Mouse (Mus musculus) frontal cortex, postnatal 14 days (tissue): ENCODE measurements around the gene P2ry12.

Experiments used
- DNase-seq, 2 experiments: peaks; one replicate each; pipeline ENCODE4 v3.0.0; 2022; ENCODE audit warnings: low spot score in 2 of 2

Gene P2ry12

DNA sequence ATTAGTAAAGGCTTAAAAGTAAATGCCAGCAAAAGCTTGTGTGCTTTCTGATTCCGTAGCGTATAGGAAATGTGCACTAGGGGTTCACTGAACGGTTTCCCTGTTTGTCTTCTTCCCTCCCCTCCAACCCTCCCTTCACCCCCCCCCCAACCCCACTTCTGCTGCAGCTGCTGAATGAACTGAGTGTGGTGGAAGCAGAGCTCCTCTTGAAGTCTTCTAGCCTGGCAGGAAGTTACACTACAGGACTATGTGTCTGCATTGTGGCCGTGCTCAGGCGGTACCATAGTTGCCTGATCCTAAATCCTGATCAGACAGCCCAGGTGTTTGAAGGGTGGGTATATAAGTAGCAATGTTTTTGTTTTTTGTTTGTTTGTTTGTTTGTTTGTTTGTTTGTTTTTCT lies 27.8 kb downstream of the P2ry12 start:
- no peak for DNase-seq

DNA sequence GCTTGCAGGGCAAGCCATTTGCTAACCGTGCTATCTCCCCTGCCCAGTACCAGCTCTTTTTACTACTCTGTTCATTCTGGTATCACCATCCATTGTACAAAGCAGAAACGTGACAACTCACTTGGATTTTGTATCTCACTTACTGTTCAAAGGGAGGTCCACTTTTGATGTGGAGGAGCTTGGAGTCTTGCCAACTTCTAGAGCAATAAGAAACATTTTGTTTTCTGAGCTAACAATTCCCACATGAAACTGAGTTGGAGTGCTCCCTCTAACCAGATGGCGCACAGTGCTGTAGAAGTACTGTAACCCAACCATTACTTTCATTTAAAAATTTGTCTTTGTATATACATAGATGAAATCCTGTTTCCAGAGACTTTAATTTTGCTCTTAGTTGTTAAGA lies 31.8 kb downstream of the P2ry12 start:
- no peak for DNase-seq

DNA sequence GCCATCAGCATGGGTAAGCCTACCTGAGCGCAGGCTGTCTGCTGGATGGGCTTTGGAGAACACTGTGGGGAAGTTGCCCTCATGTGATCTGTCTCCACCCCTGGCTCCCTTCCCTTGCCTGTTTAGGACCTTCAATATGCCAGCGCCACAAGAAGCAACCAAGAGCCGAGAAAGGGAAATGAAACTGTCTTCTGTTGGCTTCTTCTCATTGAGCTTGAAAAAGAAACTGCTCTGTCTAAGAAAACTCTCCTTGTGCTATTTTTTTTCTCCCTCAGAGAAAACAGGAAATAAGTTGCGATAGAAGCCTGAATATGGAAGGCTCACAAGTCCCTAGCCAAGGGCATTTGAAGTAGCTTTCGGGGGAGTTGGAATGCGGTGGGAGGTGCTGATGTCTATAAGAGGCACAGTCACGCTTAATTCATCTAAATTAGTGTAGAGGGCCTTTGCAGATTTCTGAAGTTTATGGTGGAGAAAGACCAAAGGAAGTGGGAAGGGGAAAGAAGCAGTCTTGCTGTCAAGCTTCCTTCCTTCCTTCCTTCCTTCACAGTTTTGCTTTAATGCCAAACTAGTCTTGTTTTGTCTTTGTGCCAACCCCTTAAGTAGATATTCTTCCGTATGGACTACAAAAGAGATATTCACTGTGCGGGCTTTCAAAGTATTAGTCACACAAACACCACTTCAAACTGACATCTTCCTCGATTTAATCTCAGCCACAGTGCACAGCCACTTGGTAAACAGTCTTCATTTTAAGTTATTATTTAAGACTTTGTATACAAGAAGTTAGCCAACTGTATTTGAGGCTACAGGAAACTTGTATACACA lies 33.7 kb downstream of the P2ry12 start:
- no peak for DNase-seq

DNA sequence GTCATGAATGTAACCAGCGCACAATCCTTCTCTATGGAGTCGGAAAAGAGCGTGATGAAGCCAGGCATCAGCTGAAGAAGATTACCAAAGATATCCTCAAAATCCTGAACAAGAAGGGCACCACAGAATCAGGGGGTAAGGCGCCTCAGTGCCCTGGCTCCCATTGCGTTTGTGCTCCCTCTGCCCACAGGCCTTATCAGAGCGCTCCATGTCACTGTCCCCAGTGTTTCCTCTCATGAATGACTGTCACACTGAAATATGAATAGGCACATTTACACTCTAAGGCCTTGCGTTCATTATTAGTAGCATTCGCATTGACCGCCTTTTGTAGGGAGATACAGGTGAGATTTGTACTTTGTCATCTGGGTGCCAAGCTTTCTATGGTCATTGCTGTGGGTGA lies 35.0 kb downstream of the P2ry12 start:
- no peak for DNase-seq

DNA sequence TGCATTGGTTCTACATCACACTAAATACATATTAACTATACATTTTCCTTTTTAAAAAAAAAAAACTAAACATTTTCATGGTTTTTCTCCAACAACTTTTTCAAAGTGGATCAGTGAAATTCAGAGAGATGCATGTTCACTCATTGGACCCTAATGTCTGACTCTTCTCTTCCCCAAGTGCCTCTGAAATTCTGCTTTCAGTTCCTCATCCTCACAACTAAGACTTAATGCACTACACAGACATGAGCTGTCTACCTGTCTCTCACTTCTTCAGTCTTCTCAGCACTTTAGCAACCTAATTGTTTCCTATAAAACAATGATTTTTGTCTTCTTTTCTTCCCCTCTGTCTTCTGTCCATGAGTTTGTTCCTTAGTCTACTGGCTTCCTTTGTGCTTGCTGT lies 37.3 kb downstream of the P2ry12 start:
- no peak for DNase-seq

DNA sequence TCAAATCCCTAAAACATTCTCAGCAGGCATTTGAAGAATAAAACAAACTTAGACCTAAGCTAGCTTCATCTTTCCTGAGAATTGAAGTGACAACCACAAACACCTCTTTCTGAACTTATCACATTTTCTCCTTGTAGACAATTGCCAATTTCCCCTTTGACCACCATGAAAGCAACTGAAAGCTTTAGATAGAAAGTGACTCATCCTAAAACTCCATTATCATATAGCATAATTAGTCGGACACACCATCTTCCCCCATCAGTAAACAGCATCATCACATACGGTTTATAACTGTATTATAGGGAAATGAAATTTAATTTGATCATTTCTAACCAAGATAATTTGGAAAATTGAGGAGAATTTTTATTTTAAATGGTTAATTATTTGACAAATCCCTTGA lies 40.4 kb downstream of the P2ry12 start:
- no peak for DNase-seq

DNA sequence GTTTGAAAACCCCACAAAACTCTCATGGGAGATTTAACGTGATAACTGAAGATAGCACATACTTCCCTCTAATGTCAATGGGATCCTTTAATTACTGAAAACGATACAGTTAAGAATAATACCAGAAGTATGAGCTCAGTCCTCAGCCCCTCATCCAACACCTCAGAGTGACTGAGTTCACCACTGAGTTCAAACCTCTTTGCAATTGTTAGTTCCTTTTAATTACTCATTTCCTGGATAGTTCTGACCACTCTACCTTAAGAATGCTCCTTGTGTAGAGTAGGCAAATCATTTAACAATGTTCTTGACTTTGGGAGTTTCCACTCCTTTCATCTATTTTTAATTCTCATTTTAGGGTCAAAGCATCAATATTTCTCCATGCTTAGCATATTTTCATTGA lies 43.3 kb downstream of the P2ry12 start:
- no peak for DNase-seq

DNA sequence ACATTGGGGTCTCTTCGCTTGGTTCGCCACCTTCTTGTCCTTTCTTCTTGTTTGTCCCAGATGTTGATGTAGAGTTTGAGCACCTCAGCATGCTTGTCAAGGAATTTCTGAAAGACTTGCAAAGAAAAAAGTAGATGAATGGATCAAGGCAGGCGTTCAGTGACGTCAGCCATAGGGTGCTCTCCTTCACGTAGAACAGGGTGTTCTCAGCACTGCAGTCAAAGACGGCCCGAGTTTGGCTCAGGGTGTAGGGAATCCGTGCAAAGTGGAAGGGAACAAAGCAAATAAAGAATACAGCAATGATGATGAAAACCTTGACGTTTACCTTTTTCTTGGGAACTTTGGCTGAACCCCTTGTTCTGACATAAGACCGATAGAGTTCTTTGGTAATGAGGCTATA lies 45.5 kb downstream of the P2ry12 start:
- DNase-seq = no peak

DNA sequence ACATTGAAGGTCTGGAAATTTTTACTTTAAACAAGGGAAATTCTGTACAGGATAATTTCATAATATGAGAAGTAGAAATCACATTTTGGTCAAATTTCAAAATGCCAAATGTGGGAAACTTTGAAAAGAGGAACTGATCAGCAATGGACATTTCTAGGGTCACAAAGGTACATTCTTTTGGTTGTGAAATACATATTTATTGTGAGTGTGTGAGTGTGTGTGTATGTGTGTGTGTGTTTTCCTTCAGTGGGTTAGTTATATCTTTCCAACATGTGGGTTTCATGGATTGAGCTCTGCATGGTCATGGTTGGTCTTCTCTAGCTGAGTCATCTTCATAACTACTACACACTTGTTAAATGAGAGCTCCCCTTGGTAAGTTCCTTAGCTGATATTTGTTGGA lies 50.3 kb downstream of the P2ry12 start:
- no peak for DNase-seq

DNA sequence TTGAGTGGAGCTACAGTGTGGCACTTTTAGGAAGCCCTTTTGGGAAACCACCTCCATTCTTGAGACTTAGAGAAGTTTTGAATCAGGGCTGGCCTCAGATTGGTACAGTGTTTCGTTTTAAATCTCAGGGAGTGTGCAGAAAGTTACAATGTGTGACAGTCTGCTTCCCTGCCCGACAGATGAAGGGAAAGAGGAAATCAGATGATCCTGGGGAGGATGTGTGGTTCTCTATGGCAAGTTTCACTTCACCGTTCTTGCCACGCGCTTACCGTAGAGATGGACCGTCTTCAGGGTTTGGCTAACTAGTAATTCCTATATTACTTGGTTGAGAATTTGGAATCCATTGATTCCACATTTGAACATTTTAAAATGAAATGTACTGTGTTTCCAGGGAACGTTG lies 50.9 kb downstream of the P2ry12 start:
- DNase-seq = no peak

DNA sequence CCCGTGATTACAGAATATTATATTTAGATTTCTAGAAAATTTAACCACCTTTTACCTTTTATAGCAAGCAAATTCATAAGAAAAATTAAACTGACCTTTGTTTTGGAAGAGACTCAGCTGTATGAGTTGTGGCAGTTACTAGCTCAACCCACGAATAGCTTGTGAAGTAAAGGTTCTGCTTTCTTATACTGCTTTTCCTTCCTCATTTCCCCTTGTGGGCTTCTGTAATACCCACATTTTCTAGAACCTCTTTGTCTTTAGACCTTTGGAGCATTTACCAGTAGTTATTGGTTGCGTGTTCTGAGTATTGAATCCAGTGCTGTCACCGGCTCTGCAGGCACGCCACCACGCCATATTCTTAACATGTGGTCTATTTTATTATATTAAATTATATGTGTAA lies 51.9 kb downstream of the P2ry12 start, which contains the start of gene P2ry13:
Gene P2ry13 (minus strand): TSS at position 156 of the 400 bp plus-strand sequence.
- no peak for DNase-seq

DNA sequence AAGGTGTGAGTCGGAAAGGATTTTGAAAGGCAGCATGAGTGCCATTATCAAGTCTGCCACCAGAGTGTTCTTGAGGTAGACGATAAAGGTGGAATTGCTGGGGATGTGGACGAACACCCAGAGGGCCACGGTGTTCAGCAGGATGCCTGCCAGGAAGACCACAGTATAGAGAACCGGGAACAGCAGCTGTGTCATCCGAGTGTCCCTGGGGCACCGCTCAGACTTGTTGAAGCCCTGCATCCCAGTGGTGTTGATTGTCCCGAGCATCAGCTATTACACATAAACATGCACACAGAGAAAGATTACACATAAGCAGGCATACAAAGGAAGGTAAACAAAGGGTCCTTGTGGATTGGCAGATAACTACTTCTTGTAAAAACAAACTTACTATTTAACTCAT lies 52.6 kb downstream of the P2ry12 start:
- DNase-seq = no peak

DNA sequence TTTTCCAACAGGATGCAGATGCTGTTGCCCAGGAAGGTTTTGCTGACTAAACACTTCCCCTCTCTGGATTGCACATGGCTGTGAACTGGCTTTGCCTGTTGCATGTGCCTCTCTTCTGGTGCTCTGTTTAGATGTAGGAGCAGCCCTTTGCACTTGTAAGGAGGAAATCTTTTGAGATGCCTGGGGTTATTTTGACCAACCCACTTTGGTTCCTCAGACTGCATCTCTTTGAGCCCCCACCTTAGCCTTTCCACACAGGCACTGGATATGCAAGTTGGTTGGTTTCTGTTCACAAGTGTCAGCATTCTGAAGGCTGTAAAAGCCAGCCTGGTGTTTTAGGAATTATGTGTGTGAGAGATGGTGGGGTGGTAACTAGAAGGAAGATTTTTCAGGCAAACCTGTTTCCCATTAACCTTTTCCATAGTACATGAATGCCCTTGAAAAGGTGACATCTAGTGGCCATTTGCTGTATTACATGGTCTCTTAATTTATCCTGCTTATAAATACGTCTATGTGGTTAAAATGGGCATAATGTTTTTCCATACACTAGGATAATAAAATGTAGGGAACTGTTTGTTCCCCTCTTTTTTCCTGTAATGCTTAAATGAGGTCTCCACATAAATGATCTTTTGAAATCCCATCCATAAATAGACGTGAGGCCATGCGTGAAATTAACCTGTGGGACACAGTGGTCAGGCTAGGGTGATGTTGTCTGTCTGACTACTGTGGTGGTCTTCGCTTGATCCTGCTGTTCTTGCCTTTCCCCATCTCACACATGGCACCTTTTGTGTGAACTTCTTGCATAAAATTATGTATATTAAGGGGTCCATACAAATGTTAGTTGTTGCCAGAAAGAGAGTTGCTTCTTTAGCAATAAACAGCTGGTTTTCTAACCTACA lies 53.8 kb downstream of the P2ry12 start:
- no peak for DNase-seq

DNA sequence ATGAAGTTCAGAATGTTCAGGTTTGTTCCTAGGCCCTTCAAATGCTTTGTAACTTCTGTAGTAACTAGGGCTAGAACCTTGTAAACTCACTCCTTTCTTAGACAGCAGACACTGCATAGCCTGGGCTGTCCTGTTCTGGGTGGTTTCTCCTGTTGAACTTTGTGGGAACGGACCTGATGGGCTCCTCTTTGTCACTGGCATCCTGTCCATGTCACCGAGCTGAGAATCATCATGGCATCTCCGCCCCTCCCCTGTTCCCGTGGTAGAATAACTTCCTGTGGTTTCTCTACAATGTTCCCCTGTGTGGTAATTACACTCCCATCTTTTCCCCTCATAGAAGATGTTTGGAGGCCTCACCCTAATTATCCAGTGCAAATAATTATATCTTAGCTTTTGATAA lies 56.7 kb downstream of the P2ry12 start:
- DNase-seq = no peak

DNA sequence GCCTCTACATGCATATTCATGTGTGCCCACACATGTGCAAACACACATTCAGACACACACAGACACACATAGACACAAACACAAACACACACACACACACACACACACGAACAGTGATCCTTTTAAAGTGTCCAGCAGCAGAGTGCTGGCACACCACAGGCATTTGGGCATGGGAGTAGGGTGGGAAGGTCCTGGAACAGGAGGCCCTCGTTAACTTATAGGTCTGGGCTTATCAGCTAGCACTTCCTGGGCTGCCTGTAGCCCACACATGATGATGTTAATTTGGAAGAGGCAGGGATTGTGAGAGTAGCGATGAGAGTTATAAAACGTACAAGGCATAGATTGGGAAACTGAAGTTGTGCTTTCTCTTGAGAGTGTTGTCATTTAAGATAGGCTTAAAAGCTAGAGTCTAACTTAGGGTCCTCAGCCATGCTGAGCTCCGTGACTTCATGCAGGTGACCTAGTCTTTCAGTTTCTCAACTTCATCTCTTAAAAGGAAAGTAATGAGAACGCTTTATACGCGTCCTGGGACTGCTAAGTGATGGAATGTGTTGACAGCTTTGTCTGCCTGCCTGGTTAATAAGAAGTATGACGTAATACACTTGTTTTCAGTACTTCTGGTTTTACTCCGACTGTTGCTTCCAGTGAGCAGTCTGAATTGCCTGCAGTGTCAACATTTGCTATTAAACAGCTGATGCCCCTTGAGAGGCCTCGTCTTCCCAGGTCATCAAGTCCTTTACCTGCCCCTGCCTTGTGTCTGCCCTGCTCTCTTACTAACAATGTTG lies 57.8 kb downstream of the P2ry12 start:
- no peak for DNase-seq

DNA sequence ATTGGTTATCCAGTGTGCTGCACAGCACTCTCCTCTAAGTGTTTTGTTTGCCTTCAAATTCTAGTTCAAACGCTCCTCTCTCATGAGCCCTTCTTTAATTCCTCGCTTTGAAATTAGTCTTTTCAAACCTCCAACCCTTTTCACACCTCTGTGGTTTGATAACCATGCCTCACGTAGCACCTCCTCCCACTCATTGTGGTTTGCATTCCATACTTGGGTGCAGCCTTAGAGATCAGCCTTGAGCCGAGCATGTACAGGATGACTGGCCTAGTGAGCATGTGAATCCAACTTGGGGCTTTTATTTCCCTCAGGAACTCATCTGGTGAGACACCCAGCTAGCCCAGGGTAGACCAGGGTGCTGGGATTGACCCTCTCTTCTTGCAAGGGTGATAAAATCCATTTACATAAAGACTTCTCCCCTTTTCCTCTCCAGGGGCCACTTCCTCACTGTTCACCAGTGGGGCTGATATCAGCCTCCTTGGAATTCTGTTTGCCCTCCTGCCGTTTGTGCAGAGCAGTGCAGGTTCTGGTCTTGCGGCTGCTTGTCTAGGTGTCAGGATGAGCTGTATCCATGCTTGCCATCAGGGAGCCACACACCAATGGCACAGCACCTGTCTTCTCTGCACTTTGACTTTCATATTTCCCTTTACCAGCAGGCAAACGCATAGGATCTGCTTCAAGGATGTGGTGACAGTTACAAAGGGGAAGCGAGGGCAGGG lies 58.7 kb downstream of the P2ry12 start:
- no peak for DNase-seq

DNA sequence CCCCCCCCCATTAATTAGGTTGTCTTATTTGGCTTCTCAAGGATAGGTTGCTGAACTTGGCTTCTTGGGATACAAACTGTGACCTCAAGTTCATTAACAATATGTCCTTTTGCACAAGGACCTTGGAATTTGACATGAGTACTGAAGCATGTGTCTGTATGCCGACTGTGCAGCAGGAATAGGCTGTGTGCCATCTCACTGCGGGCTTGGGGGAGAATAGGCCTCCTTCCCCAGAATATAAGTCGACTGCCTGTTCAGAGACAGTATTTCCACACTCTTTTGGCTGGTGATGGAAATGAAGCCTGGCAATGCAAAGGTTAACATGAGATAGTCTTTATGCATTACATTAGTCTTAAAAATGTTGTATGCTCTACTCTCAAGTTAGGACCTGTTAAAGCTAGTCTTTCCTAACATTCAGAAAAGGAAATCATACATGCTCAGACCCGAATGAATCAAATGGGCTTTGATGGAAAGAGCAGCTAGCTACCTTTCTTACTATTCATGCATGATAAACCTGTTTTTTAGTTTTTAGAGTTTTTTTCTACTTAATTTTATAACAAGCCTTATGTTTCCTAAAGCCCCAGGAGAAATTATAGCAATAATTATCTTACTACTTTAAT lies 65.2 kb downstream of the P2ry12 start:
- DNase-seq = no peak

DNA sequence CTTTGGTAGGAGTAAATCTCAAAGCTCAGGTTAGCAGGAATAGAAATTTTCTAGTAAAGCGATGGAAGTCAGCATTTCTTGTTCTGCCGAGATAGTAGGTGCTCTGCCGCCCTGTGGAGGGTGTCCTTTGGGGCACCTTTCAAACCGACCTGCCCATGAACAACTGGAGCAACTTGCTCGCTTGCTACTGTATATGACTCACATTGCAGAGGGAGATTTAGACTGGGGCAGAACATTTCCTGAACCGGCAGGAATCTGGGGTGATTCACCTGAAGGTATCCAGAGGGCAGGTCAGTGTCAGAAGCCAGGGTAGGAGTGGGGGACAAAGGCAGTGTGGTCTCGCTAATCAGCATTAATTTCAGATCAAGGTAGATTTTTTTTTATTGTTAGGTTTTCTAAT lies 67.7 kb downstream of the P2ry12 start, which contains the start of gene Gpr87:
Gene Gpr87 (minus strand): TSS at position 167 of the 400 bp plus-strand sequence.
- no peak for DNase-seq

DNA sequence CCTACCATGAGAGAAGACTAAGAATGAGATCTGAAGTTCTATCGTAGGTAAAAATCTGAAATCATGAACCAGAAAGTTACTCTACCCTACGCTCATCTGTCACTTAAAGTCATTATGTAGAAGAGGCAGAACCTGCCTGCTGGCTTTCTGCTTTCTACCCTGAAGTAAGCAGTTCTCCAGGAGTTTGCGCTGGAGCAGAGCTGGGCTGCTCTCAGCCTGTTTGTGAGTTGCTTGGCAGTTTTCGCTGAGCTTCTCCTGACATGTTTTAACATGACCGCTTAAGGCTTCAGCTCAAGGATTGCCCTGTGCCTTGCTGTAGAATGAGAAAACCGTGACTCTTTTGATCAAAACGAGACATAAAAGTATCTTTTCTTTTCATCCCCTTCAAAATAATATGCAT lies 68.6 kb downstream of the P2ry12 start:
- DNase-seq = no peak

DNA sequence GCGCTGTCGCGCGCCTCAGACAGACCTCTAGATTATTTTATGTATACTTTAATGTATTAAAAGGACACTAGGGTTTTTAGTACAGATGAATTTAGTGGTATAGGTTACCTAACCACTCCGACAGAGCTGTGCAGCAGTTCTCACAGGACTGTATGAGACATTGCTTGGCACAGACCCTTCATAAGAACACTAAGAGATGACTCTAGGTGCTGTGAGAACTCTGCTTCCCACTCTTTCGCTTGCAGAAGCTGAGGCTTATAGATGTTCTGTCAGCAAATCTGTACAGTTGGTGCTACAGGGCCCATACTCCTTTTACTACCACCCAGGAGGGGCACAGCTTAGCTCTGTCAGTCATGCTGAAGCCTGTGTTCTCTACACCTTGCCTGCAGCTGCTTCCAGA lies 71.0 kb downstream of the P2ry12 start:
- DNase-seq = no peak

DNA sequence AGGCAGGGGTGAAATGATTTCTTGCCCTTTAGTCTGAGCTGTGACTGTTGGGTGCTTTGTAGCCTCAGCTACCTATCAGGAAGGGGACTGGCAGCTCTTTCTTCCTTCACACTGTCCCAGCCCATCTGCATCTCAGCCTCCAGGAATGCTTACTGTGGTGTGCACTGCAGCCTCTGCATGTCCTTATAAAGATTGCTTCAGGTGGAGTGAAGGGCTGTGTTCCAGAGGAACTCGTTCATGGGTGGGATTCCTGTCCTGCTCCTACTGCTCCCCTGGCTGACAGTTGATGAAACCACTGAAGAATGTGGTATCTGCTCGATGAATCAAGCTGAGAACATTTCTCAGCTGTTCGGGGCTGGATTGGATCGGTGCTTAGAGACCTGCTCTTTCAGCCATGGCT lies 75.3 kb downstream of the P2ry12 start:
- no peak for DNase-seq
